Mouse (Mus musculus) frontal cortex, postnatal 10 days (tissue): ENCODE data around the gene Ankrd61.

Experiments used
- DNase-seq, 2 experiments: peaks; one replicate each; pipeline ENCODE4 v3.0.0; 2022; ENCODE audit warnings: low spot score in 2 of 2, mixed read lengths in 1 of 2

Ankrd61 gene

GRCm38 (mm10) chr5:143893396-143893795 is 4.1 kb downstream of the Ankrd61 start:
- DNase-seq, result no peak

- DNase-seq, result no peak
These were observed 5.1 kb downstream of the Ankrd61 start for GRCm38 (mm10) chr5:143892255-143892886.

DNA sequence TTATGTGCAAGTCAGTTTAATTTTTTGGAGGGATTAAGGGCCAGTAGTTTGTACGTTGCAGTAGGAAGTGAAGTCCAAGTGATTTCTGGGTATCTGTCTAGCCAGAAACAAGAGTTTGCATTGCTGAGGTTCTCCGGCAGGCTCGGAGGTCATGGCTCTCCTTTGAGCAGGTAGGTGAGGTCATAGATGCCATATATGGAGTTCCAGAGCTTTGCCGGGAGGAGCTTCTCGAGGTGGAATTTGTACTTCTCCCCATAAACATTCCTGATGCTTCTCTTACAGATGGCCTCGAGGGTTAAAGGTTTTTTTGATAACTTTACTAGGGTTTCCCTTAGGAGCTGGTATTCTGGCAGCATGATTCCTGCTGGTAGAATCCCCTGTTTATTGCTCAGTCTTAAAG is 6.7 kb downstream of the Ankrd61 start:
- DNase-seq, result no peak

DNA sequence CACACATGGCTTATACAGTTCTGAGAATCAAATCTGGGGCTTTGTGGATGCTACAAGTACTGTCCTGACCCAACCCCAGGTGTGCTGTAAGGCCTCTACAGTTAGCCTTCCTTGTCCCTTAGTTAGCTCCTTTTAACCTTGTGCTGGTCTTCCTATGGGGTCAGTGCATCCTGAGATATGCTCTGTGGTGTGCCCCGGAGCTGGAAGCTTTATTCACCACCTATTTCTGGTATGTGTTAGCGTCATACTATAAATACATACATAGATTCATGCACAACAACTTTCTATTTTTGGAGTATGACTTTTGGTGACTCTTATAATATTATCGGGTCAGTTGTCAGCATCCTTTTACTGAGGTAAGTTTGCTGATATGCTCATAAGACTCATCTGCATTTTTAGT is 12.2 kb downstream of the Ankrd61 start:
- DNase-seq, result no peak

DNA sequence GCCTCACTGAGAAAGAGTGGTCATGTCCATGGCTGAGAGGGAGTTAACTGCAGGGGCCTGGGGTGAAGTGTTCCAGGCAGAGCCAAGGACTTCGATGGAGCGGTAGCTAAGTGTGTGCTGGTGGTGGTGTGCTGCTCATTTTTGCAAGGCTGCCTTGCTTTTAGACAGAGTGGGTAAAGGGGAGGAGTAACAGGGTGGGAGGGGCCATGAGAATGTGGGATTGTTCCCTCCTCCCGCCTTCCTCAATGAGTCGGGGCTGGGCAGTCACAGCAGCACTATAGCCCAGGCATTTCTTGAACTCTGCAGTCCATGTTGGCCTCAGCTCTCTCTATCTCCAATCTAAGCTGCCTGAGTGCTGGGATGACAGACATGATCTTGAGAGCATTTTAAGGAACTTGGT is 22.9 kb downstream of the Ankrd61 start:
- no peak for DNase-seq

- DNase-seq, result no peak
These were observed 25.8 kb downstream of the Ankrd61 start for GRCm38 (mm10) chr5:143871547-143872169.
